Mouse (Mus musculus) CH12.LX (cell line): Measurements from ENCODE around the gene Lbr. TPM values are rescaled to one million over a fixed set of nuclear protein-coding genes. Genes with fewer than 3 reads are reported as not detected.

Experiments used
- DNase-seq: peaks from one replicate; pipeline ENCODE4 v3.0.0-alpha.2; 2013; ENCODE audit errors: extremely low read depth
- H3K27ac ChIP-seq: 2 replicates; pipeline ENCODE4 v1.5.1; 2012; ENCODE audit warnings: low read depth, mild to moderate bottlenecking, control low read depth, moderate library complexity; ENCODE audit not compliant: insufficient read depth
- H3K27me3 ChIP-seq: replicated peaks from 2 replicates; pipeline ENCODE3; 2012; ENCODE audit warnings: inconsistent platforms
- H3K36me3 ChIP-seq, 2 experiments: replicated peaks in 1 of 2; 2 replicates each; pipeline versions ENCODE3 to v1.6.1; 2012; ENCODE audit warnings: inconsistent platforms in 1 of 2, low read length in 1 of 2, mild to moderate bottlenecking in 1 of 2, mixed read lengths in 1 of 2, moderate library complexity in 1 of 2; ENCODE audit not compliant: control insufficient read depth in 1 of 2, insufficient read depth in 1 of 2
- H3K4me1 ChIP-seq, 2 experiments: 2 replicates each; pipeline ENCODE4 v1.6.1; 2012; ENCODE audit warnings: inconsistent platforms in 1 of 2, moderate library complexity in 1 of 2; ENCODE audit not compliant: insufficient read depth in 2 of 2, control insufficient read depth in 1 of 2
- H3K4me2 ChIP-seq: 2 replicates; pipeline ENCODE4 v1.6.1; 2012; ENCODE audit warnings: low read depth, mild to moderate bottlenecking, control low read depth; ENCODE audit not compliant: poor library complexity, insufficient read depth, severe bottlenecking
- H3K4me3 ChIP-seq, 3 experiments: fragments of 150-350 bp in 1 of 3; sonication (generic) in 1 of 3; replicated peaks in 1 of 3; 2 replicates each; pipeline versions ENCODE3 to v1.5.1; 2011 to 2012; ENCODE audit warnings: low read depth in 2 of 3, low read length in 2 of 3, mild to moderate bottlenecking in 2 of 3, moderate library complexity in 2 of 3, control low read depth in 1 of 3, improper control_type of control experiment in 1 of 3, inconsistent platforms in 1 of 3, mixed read lengths in 1 of 3; ENCODE audit not compliant: poor library complexity in 1 of 3
- H3K79me2 ChIP-seq: replicated peaks from 2 replicates; pipeline ENCODE4 v1.6.1; 2012; ENCODE audit warnings: mild to moderate bottlenecking, moderate library complexity; ENCODE audit not compliant: control insufficient read depth, poor library complexity, insufficient read depth, severe bottlenecking; ENCODE audit errors: extremely low read depth
- H3K9ac ChIP-seq: 2 replicates; pipeline ENCODE4 v1.6.1; 2012; ENCODE audit warnings: low read depth, mild to moderate bottlenecking, control low read depth, moderate library complexity; ENCODE audit not compliant: insufficient read depth
- H3K9me3 ChIP-seq: replicated peaks from 2 replicates; pipeline ENCODE3; 2012; ENCODE audit warnings: low read length, inconsistent platforms, mixed read lengths
- ELF1 ChIP-seq: IDR thresholded peaks from 2 replicates; pipeline ENCODE4 v1.6.1; 2014; ENCODE audit warnings: low read depth, mild to moderate bottlenecking, inconsistent platforms, low read length, improper control_type of control experiment
- EP300 ChIP-seq: IDR thresholded peaks from 2 replicates; pipeline ENCODE4 v1.6.1; 2011; ENCODE audit warnings: low read length, improper control_type of control experiment
- ETS1 ChIP-seq: conservative IDR thresholded peaks from 2 replicates; pipeline ENCODE4 v1.6.1; 2012; ENCODE audit warnings: low read depth, mild to moderate bottlenecking, inconsistent platforms, low read length, improper control_type of control experiment, moderate library complexity
- GABPA ChIP-seq: IDR thresholded peaks from 2 replicates; pipeline ENCODE4 v1.6.1; 2012; ENCODE audit warnings: low read depth, low read length, improper control_type of control experiment, inconsistent platforms; ENCODE audit not compliant: insufficient replicate concordance
- HCFC1 ChIP-seq: IDR thresholded peaks from 2 replicates; pipeline ENCODE4 v1.6.1; 2012; ENCODE audit warnings: low read depth, mild to moderate bottlenecking, inconsistent platforms, low read length, improper control_type of control experiment
- IRF4 ChIP-seq: IDR thresholded peaks from 2 replicates; pipeline ENCODE4 v1.6.1; 2014; ENCODE audit warnings: low read depth, mild to moderate bottlenecking, inconsistent platforms, low read length, improper control_type of control experiment
- JUN ChIP-seq: IDR thresholded peaks from 2 replicates; pipeline ENCODE4 v1.6.1; 2011; ENCODE audit warnings: low read depth, mild to moderate bottlenecking, low read length, improper control_type of control experiment, moderate library complexity; ENCODE audit not compliant: insufficient read depth
- JUND ChIP-seq: conservative IDR thresholded peaks from 2 replicates; pipeline ENCODE4 v1.6.1; 2011; ENCODE audit warnings: low read depth, low read length, improper control_type of control experiment
- MAFK ChIP-seq: IDR thresholded peaks from 2 replicates; pipeline ENCODE4 v1.6.1; 2011; ENCODE audit warnings: low read length, improper control_type of control experiment; ENCODE audit not compliant: insufficient replicate concordance
- MAX ChIP-seq: IDR thresholded peaks from 2 replicates; pipeline ENCODE4 v1.6.1; 2011; ENCODE audit warnings: low read length, improper control_type of control experiment
- MAZ ChIP-seq: IDR thresholded peaks from 2 replicates; pipeline ENCODE4 v1.6.1; 2012; ENCODE audit warnings: low read depth, mild to moderate bottlenecking, inconsistent platforms, low read length, improper control_type of control experiment, moderate library complexity
- MXI1 ChIP-seq: IDR thresholded peaks from 2 replicates; pipeline ENCODE4 v1.6.1; 2011; ENCODE audit warnings: mild to moderate bottlenecking, low read depth, low read length, improper control_type of control experiment
- MYC ChIP-seq: IDR thresholded peaks from 2 replicates; pipeline ENCODE4 v1.6.1; 2011; ENCODE audit warnings: low read depth, mild to moderate bottlenecking, improper control_type of control experiment, low read length
- NELFE ChIP-seq: IDR thresholded peaks from 2 replicates; pipeline ENCODE4 v1.6.1; 2011; ENCODE audit warnings: low read depth, low read length, improper control_type of control experiment
- PAX5 ChIP-seq: IDR thresholded peaks from 2 replicates; pipeline ENCODE4 v1.6.1; 2012; ENCODE audit warnings: low read length, inconsistent platforms, mixed read lengths
- RAD21 ChIP-seq: IDR thresholded peaks from 2 replicates; pipeline ENCODE4 v1.6.1; 2011; ENCODE audit warnings: low read depth, mild to moderate bottlenecking, low read length, improper control_type of control experiment, moderate library complexity
- SIN3A ChIP-seq: IDR thresholded peaks from 2 replicates; pipeline ENCODE4 v1.6.1; 2012; ENCODE audit warnings: low read length, improper control_type of control experiment, inconsistent platforms
- TCF12 ChIP-seq: IDR thresholded peaks from 2 replicates; pipeline ENCODE4 v1.6.1; 2014; ENCODE audit warnings: low read depth, mild to moderate bottlenecking, inconsistent platforms, low read length, improper control_type of control experiment
- UBTF ChIP-seq: IDR thresholded peaks from 2 replicates; pipeline ENCODE4 v1.6.1; 2012; ENCODE audit warnings: low read depth, mild to moderate bottlenecking, inconsistent platforms, low read length, improper control_type of control experiment, moderate library complexity
- USF1 ChIP-seq: IDR thresholded peaks from 2 replicates; pipeline ENCODE4 v1.6.1; 2014; ENCODE audit warnings: low read depth, mild to moderate bottlenecking, inconsistent platforms, low read length, improper control_type of control experiment
- USF2 ChIP-seq: conservative IDR thresholded peaks from 2 replicates; pipeline ENCODE4 v1.6.1; 2011; ENCODE audit warnings: low read depth, low read length, improper control_type of control experiment
- ZKSCAN1 ChIP-seq: IDR thresholded peaks from 2 replicates; pipeline ENCODE4 v1.6.1; 2012; ENCODE audit warnings: low read depth, inconsistent platforms, low read length, improper control_type of control experiment, borderline replicate concordance
- ZMIZ1 ChIP-seq: IDR thresholded peaks from 2 replicates; pipeline ENCODE4 v1.6.1; 2012; ENCODE audit warnings: low read depth, mild to moderate bottlenecking, inconsistent platforms, low read length, improper control_type of control experiment
- dilution Hi-C: fragments of 300-500 bp; cut with MboI; formaldehyde crosslinking; loops from 2 replicates; pipeline ENCODE4 v1.14.3; 2020; ENCODE audit warnings: low sequenced_read_pairs; ENCODE audit not compliant: extremely low pct_unique_long_range_greater_than_20kb, extremely low pct_ligation_motif_present
- in situ Hi-C: fragments of 300-500 bp; cut with MboI; formaldehyde crosslinking; loops from 3 replicates; pipeline ENCODE4 v1.14.3; 2019; ENCODE audit warnings: low sequenced_read_pairs, low pct_ligation_motif_present, low pct_unique_long_range_greater_than_20kb, mixed read lengths
- polyA plus RNA-seq: library from polyadenylated mRNA; unstranded; fragments of >175 nt; gene quantifications from 2 replicates; pipeline ENCODE4 v1.2.1, GENCODE M21; 2012; ENCODE audit warnings: low read depth; ENCODE audit not compliant: insufficient read length
- total RNA-seq, 2 experiments: library from RNA; depleted of rRNA; stranded (reverse); fragments of 300-350 nt in 1 of 2; fragments of >200 nt in 1 of 2; gene quantifications; 2 replicates each; pipeline ENCODE4 v1.2.3; 2012 to 2014

Gene Lbr
- total and polyA plus RNA-seq, 3 experiments: 78.4 to 142 (median 113) TPM

- H3K27me3 ChIP-seq: no peaks in the 10 kb centered on the region
- dilution Hi-C loops: no loop called here
- no peaks in the 10 kb centered on the region for H3K79me2 ChIP-seq
- DNase-seq: no peak
- in situ Hi-C loops: no loop called here
- no peak for TF ChIP-seq HCFC1
- no peak for TF ChIP-seq MAZ
- no peak for TF ChIP-seq JUN
- TF ChIP-seq EP300: no peak
- TF ChIP-seq IRF4: no peak
- TF ChIP-seq USF1: no peak
- no peak for TF ChIP-seq ZKSCAN1
- TF ChIP-seq ELF1: no peak
- no peak for TF ChIP-seq PAX5
- TF ChIP-seq MXI1: no peak
- no peak for TF ChIP-seq NELFE
- no peak for TF ChIP-seq SIN3A
- TF ChIP-seq MAX: no peak
- no peak for TF ChIP-seq ZMIZ1
- no peak for TF ChIP-seq USF2
- no peak for TF ChIP-seq MAFK
- TF ChIP-seq UBTF: no peak
- no peak for TF ChIP-seq GABPA
- TF ChIP-seq RAD21: no peak
- H3K4me2 ChIP-seq: no peak overlapping the region
- no peaks in the 10 kb centered on the region for H3K9me3 ChIP-seq
- H3K36me3 ChIP-seq: no peaks in the 10 kb centered on the region
- no peak overlapping the region for H3K27ac ChIP-seq
- H3K4me3 ChIP-seq: no peak overlapping the region
- peaks cover 10 to 14% of the 10 kb centered on the region in 2 experiments for H3K4me1 ChIP-seq
- H3K9ac ChIP-seq: no peak overlapping the region
These were observed 29.8 kb upstream of the Lbr start for GRCm38 (mm10) chr1:181872639-181873038.

DNA sequence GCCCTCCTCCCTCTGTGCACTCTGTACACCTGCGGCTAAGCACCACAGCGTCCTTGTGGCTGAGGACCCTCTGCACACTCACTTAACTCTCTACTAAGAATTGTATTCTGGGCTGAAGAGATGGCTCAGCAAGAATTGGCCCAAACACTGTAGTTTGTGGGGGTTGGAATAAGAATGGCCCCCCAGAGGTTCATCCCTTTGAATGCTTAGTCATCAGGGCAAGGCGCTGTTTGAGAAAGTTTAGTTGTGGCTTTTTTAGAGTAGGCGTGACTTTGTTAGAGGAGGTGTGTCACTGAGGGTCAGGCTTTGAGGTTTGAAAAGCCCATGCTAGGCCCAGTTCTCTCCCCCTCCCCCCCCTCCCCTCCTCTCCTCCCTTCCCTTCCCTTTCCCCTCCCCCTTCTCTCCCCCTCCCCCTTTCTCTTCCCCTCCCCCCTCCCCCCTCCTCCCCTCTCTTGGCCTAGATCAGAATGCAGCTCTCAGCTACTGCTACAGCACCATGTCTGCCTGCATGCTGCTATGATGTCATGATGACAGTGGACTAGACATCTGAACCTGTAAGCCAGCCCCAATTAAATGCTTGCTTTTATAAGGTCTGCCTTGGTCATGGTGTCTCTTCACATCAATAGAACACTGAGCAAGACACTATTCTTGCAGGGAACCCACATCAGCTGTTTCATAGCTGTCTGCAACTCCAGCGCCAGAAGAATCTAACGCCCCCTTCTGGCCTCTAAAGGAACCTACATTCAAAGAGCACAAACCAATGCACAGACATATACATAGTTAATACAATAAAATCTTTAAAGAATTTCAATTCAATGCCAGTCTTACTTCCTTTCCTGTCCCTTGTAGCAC, 23.8 kb upstream of the Lbr start:
- dilution Hi-C loops: no loop called here
- Histone ChIP-seq H3K9me3 (no peaks in the 10 kb centered on the region), H3K9ac (no peak overlapping the region), H3K79me2 (no peaks in the 10 kb centered on the region), H3K4me1 (peaks cover 2 to 17% of the 10 kb centered on the region in 2 experiments; a peak in 3 of 4 replicates), H3K4me3 (no peak overlapping the region), H3K27ac (no peak overlapping the region), H3K27me3 (no peaks in the 10 kb centered on the region), H3K4me2 (no peak overlapping the region), H3K36me3 (no peaks in the 10 kb centered on the region)
- DNase-seq: no peak
- in situ Hi-C loops: no loop called here
- no peak for TF ChIP-seq UBTF
- no peak for TF ChIP-seq JUND
- no peak for TF ChIP-seq TCF12
- TF ChIP-seq ETS1: no peak
- no peak for TF ChIP-seq MYC
